Mouse (Mus musculus) Muller cell, postnatal 12 days (primary cell): ENCODE measurements around the gene Adamts17.
A peak's percentile ranks its signal among the peaks of the same experiment; 100 is the strongest.

Experiments
- DNase-seq: peaks from one replicate; pipeline ENCODE4 v3.0.0-alpha.2; 2015; ENCODE audit errors: inconsistent ontology term

Adamts17 gene

GRCm38 (mm10) chr7:67082751-67083150, 243.2 kb downstream of the Adamts17 start:
- DNase-seq = no peak

DNA sequence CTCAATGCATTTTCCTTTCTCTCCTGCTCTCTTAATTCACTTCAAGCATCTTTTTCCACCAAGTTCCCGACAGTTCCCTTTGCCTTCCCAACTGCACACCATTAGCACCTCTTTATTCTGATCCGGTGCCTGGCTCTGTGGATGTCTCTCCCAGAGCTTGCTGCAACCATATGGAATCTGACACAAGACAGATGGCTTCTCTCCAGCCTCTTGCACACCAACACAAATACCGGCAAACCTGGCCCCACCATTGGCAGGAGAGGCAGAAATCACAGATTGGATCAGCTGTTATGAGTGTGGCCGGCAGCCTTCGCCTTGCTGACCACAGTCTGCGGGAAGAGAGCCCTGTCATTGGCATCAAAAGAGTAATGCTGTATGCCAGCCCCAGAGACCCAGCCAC, 248.2 kb downstream of the Adamts17 start:
- DNase-seq = no peak

DNA sequence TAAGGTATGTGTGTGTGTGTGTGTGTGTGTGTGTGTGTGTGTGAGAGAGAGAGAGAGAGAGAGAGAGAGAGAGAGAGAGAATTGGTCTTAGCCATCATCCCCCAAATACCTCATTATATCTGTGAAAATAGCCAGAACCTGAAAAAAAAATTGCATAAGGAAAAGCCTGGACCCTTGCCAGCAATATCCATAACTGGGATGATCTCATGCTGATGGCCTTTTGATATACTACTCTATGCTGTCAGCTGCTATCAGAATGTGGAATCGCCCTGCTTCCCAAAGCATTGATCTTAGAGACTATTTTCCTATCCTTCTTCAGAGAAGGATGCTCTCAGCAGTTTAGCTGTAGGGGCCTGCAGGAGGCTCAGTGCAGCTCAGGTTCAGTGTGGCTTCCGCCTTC, 257.6 kb downstream of the Adamts17 start:
- DNase-seq = no peak

GRCm38 (mm10) chr7:67101418-67101973, 262.0 kb downstream of the Adamts17 start:
- DNase-seq = no peak

GRCm38 (mm10) chr7:67110551-67111159, 271.1 kb downstream of the Adamts17 start:
- DNase-seq = no peak

GRCm38 (mm10) chr7:67112495-67113216, 273.1 kb downstream of the Adamts17 start:
- peak; percentile 25 for DNase-seq

DNA sequence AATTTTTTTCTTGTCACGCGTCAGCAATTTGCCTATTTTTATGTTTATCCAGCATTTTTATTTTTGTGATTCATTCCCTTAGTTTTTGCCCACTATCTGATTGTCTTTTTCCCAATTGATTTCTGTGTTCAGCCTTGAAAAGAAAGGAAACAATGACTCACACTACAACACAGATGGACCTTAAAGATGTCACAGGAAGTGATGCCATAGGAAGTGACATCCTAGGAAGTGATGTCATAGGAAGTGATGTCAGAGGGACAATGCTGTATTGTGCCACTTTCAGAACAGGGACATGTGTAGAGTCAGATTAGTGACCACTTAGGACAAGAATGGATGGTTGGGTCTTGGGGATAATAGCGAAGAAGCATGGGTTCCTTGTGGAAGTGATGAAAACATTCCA, 274.5 kb downstream of the Adamts17 start:
- DNase-seq = peak; percentile 24

DNA sequence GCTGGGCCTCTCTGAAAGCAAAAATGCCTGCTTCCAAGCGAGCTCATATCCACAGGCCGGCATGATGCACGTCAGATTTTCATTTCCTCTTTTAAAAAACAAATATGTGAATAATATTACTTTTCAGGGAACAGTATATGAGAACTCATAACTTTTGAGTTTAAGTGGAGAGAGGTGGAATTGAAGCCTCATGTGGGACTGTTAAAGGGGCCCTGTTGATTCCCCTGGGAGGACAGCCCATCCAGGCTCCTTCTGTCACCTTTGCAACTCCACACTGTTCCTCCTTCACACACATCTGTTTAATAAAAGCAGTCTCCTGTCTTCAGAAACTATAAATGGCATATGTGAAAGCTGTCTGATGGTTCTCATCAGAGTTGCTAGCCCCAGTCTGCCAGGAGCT, 275.5 kb downstream of the Adamts17 start:
- DNase-seq = no peak

DNA sequence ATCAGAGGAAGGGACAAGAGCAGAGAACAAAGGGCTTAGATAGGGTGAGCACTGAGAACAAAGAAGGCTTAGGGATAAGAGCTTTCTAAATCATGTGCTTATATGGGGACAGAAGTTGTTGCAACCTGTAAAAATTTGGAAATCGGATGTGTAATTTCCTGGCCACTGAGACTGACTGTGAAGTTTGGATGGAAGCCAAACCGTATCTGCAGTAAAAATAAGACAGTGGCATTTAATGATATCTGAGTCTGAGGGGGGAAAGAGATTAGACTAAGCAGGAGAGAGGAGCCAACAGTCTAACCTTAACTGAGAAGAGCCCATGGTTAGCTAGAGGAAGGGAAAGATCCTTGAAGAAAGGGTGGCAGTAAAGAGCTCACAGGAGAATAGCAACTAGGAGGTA, 295.6 kb downstream of the Adamts17 start:
- no peak for DNase-seq

DNA sequence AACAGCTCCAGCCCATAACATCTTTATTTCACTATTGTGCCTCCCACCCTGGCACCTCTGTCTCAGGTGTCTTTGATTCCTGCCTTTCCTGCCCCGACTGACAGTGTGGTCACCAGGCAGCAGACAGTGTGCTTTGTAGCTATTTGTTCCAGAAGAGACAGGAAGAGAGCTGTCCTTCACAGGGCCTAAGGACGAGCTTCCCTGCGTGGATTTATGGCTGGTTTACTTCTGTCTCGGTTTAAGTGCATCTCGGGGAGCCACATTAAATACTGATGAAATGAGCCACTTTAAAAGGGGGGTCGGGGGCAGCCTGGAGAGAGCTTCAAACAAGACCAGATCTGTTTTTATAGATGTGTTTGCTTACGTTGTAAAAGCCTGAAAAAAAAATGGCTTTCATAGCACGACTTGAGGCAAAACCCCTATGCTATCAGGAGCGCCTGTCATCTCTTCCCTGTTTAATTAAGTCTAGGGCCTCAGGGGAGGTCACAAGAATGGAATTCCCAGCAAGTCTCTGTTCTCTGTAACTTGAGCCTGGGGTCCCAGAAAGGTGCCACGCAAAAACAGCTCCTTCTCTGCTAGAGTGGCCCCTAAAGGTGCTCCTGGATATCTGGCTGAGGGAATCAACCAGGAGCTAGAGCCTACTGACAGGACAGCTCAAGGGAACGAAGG, 302.9 kb downstream of the Adamts17 start:
- no peak for DNase-seq

DNA sequence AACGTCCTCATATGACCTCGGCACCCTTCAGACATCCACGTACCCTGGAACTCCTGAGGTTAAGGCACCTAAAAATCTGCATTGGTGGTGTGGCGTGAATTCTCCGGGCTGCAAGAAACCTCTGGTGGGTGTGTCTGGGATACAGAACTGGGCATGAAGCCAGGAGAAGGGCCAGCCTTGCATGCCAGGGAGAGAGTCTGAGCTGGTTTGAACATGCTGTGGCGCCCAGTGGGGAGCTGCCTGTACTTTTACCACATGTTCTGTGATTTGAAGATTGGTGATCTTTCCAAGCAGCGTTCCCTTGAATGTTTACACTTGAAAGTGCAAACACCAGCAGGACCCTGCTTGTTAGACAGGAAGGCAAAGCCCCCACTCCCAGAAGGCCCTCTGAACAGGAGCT, 306.2 kb downstream of the Adamts17 start:
- DNase-seq = no peak

DNA sequence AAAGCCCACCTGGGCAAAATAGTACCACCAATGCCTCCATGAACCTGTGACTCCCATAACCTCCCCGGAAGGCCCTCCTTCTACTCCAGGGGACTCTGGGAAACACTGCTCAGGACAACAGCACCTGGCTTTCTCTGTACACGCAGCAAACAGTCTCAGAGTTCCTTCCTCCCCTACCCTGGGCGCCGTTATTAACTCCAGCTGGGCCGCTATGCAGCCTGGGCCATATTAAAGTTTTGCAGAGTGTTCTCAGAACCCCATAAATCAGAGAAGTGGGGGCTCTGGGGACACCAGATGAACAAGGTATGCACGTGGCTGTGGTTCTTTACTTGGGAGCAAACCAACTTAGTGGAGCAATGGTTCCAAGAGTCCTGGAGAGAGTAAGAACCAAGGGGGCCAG, 306.6 kb downstream of the Adamts17 start:
- no peak for DNase-seq

GRCm38 (mm10) chr7:67149707-67150106, 310.2 kb downstream of the Adamts17 start:
- no peak for DNase-seq

- DNase-seq = no peak
Observed at GRCm38 (mm10) chr7:67152626-67153025, 313.1 kb downstream of the Adamts17 start.

GRCm38 (mm10) chr7:67162135-67162534, 322.6 kb downstream of the Adamts17 start:
- no peak for DNase-seq

DNA sequence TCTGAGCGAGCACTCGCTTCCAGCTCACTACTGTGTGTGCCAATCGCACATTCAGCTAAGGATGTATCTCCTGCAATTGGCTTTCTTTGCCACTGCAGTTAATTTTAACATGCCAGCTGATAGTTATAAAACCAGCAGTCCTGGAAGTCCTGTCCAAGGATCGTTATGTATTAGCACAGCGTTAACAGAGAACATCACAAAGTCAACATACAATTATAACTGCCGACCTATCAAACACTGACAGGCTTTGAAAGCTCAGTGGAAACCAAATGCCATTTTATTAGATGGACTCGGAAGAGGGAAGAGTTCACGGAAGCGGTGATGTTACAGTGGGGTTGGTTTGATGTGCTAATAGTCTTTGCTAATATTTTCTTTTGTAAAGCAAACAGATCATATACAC, 328.8 kb downstream of the Adamts17 start:
- no peak for DNase-seq

DNA sequence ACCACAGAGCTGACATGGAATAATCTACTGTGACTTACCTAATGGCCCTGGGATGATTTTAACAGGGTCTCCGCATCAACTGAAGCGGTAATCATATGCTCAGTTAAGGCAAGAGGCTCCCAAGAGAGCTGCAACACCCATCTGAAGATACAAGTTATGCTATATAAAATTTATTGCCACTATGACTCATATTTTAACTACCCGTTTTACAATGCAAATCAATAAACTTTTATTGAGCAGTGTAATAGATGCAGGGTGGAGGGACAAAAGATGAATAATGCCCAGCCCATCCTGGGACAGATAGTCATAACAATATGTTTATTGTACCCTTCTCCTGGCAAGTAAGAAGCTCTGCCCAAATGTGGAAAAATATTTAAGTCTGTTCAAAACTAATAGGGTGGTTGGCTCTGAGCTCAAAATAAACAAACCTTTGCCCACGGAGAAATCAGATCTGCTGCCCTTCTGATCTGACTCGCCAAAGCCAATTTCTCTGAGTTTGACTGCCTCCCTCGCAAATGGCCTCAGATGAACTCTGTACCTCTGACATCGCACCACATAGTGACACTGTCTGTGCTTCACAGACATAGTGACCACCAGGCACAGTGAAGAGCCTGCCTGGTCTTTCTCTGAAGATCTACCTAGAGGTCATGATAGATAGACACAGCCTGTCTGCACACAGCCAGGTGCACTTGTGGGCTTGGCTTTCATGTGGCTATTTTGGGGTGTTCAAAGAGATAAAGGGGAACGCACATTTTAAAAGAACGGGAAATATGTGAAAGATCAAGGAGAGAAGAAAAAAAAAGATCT, 329.4 kb downstream of the Adamts17 start:
- DNase-seq = no peak

DNA sequence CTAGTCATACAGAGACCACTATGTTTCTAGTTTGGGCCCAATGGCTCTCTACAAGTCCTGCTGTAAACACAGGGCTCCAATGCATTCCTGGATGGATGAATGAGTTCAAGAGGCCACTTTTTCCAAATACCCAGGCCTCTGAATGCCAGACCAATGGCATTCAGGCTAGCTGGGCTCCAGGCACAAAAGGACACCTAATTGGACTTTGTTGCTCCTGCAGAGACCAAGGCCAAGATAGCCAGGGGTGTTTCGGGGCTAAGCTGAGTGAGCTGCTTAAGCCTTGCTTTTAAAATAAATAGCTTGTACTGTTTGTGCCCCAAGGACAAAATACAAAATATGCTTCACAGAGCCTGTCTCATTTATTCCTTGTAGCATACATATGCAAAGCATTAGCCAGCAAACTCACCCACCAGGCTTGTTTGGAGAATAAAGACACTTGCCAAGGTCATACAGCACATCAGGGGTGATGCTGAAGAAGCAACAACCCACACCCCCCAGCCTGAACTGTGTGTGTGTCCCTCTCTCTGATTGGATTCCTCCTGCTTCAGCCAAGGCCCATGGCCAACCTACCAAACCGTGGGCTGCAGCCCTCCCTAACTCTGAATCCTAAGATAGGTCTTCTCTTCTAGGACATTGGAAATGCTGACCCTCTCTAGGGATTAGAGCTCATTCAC, 334.1 kb downstream of the Adamts17 start:
- DNase-seq = peak; percentile 8

GRCm38 (mm10) chr7:67183786-67184185, 344.3 kb downstream of the Adamts17 start:
- no peak for DNase-seq

DNA sequence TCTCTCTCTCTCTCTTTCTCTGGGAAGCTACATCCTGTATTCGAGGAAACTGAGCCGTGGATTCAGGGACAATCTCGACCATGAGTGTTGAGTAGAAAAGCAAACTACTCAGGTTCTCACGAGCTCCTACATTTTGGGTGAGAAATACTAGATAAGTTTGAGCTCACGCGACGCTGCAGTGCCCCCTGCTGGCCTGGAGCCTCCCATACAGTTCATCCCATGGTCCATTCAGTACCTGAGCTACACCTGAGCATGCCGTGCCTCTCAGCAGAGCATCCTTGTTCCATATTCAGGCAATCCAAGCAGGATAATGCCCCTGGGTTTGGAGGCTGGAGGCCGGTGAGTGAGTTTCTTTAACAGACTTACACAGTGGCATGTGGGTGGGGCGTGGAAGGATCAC, 359.9 kb downstream of the Adamts17 start:
- peak; percentile 53 for DNase-seq
